Mouse (Mus musculus) kidney, adult 11 months (tissue): ENCODE measurements around the gene Aff3.

Experiments
- DNase-seq: peaks from one replicate; pipeline ENCODE4 v3.0.0; 2022

Aff3 gene

GRCm38 (mm10) chr1:38594766-38595165 lies 70.0 kb downstream of the Aff3 start:
- DNase-seq, result no peak

GRCm38 (mm10) chr1:38591194-38591593 lies 73.6 kb downstream of the Aff3 start:
- no peak for DNase-seq

- DNase-seq, result no peak
Observed at GRCm38 (mm10) chr1:38588741-38589140, 76.0 kb downstream of the Aff3 start.

DNA sequence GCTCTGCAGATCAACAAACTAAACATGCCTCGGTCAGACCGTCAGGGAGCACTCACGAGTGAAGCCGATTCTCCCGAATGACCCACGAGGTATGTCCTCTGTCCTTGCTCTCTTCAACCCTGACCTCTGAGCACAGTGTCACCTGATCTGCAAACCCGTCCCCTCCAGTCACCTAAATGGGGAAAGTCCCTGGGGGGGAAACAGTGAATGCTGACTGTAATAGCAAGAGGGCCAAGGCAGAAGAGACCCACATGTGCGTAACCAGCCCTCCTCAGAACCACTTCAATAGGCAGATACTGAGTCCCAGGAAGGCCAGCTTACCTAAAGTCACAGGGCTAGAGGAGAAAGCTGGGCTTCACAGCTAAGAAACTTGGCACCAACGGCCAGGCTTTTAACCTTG lies 82.4 kb downstream of the Aff3 start:
- no peak for DNase-seq

DNA sequence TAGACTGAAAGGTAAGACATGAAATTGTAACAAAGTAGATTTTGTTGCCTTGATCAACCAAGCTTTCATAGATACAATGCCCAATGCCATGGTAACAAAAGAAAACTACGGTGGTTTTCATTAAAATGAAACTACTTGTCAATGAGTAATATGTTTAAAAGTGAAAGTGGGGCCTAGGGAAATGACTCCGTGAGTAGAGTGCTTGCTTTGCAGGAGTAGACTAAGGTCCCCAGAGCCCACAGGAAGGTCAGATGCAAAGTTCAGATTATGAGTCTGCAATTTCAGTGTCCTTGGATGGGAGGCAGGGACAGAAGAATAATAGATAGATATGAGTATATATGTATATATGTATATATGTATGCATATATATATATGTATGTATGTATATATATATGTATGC lies 84.2 kb downstream of the Aff3 start:
- no peak for DNase-seq

DNA sequence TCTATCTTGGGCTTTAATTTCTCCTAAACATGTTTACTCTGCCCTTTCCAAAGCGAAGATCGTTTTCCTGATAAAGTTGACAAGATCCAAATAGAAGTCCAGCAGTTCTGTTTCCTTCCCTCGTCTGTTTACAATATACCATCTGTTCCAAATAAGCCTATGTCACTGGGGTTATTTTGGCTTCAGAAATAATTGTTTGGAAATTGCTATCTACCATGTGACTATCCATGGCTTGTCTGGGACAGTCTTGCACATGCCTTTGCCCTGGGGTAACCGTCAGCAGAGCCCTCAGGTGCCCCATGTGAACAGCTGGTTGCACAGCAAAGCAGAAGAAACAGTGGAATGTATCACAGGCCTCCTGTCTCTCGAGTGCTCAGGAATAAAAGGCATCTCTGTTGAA lies 86.4 kb downstream of the Aff3 start:
- DNase-seq, result no peak

DNA sequence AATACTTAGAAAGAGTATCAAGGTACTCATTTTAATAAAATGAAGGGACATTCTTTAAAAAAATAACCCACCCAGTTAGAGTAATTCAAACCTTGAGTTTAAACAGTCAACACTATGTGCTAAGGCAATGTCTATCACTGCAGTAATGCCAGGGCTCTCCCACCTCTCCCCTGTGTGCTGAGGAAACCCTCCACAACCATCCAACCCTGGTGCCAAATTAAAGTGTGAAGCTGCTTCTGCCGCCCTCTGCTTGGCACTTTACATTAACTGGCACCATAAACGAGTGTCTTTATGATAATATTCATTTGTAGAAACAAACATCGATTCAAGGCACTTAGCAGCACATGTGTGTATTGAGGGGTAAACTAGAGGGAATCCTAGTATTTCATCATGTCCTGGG lies 97.0 kb downstream of the Aff3 start:
- no peak for DNase-seq

- no peak for DNase-seq
Observed at GRCm38 (mm10) chr1:38566101-38566678, 98.6 kb downstream of the Aff3 start.

GRCm38 (mm10) chr1:38565295-38565777 lies 99.4 kb downstream of the Aff3 start:
- no peak for DNase-seq

DNA sequence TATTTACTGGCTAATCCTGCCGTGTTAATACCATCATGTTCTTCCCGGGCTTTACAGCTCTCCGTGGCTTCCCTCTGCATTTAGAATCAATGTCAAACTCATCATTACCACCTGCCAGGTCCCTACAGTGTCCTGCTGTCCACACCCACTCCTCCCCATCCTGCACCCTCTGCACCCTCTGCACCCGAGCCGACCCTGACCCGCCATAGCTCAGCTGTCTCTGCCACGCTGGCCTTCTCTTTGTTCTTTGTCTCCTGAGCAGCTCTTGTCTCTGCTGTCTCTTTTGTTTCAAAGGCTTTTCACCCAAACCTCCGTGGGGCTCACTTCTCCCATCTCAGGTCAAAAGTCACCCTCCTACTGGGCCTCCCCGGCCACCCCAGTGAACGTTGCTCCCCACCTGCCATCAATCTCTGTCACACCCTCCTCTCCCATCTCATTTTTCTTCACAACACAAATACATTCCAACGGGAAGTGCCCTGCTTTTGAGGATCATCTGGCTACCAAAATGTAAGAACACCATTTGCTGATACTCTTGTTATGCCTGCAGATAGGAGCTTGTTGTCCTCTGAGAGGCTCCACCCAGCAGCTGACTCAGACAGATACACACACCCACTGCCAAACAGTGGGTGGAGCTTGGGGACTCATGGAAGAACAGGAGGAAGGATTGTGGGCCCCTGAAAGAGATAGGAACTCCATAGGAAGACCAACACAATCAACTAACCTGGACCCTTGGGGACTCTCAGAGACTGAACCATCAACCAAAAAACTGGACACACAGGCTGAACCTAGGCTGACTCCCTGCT lies 102.2 kb downstream of the Aff3 start:
- no peak for DNase-seq

DNA sequence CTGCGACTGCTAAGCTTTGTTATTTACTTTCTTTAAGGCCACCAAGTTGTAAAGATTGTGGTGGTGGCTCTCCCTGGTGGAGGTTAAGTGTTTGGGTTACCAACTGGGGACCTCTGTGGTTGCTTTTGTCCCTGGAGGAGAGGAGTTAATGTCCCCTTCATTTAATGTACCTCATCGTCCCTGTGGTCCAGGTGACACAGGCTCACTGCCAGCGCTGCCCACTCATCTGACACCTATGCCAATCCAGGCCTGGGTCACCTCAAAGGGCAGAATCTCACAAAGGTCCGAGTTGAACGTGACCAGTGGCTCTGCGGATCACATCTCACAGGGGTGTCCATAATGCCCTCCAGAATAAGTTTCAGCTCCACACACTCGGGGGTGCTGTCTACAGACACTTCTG lies 103.4 kb downstream of the Aff3 start:
- DNase-seq, result no peak

GRCm38 (mm10) chr1:38560666-38561065 lies 104.1 kb downstream of the Aff3 start:
- DNase-seq, result no peak

- no peak for DNase-seq
Observed at GRCm38 (mm10) chr1:38557615-38558014, 107.1 kb downstream of the Aff3 start.

- DNase-seq, result no peak
Observed at GRCm38 (mm10) chr1:38554546-38554945, 110.2 kb downstream of the Aff3 start.

GRCm38 (mm10) chr1:38553090-38553489 lies 111.7 kb downstream of the Aff3 start:
- DNase-seq, result no peak

- no peak for DNase-seq
Observed at GRCm38 (mm10) chr1:38550579-38550978, 114.2 kb downstream of the Aff3 start.

GRCm38 (mm10) chr1:38548671-38549661 lies 115.8 kb downstream of the Aff3 start:
- DNase-seq, result no peak

- DNase-seq, result no peak
Observed at GRCm38 (mm10) chr1:38547685-38548084, 117.1 kb downstream of the Aff3 start.

GRCm38 (mm10) chr1:38546696-38547095 lies 118.1 kb downstream of the Aff3 start:
- DNase-seq, result no peak

DNA sequence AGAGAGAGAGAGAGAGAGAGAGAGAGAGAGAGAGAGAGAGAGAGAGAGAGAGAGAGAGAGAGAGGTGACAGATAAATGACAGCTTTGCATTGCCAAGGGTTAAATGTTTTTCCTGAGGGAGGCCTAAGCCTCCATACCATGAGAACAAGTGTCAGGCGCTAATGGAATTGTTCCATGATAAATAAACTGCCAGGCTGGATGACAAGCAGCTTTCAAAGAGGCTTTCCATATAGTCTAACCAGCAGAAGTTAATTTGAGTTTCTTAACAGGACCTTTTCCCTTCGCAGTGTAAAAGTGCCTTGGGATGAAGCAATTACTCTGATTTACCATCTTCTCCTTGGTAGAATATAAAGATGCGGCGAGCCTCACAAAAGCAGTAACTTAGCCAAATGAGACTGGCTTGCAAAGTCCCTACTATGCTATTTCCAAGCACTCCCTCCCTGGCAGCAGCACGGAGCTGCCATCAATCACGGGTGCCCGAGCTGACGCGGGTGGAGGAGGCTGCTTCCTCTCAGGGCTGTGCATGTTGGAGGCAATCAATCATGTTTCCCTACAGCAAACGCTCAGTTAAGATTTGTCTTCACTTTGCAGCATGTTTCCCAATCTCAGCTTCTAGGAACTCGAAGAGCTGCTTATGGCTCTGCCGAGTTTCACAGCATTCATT lies 119.3 kb downstream of the Aff3 start:
- DNase-seq, result no peak

DNA sequence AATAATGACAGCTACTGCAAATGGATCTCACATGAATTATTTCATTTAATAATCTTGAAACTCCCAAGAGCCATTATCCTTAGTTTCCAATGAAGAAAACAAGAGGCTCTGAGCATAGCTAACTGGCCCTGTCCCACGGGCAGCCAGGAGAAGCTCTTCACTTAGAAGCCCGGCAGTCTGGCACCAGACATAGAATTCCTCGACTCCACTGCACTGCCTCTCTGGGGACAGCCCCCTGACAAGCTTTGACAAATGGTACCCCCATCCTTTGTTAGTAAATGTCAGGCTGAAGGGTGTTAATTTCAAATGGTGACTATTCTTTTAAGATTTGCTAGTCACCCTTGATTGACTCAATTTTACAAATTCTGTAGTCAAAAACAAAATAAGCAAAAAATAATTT lies 120.3 kb downstream of the Aff3 start:
- DNase-seq, result no peak

DNA sequence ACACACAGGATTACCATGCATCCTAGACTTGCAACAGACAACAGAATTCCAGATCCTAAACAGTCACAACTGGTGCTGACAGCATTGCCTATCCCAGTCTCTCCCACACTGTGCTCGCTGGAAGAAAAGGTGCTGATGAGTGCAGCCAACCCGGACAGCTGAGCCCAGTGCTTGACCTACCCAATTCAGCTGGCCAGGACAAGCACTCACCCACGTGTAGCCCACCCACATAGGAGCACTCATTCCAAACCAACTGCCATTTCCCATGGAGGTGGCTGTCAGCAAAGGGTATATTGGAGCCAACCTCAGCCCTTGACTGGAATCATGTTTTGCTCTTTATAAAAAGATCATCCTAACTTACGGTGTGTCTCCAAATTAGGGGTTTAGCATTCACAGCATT lies 123.2 kb downstream of the Aff3 start:
- no peak for DNase-seq
